In genomic region chr12:99629606-99630005, GRCm38 (mm10) we compare ENCODE assay signal across 22 mouse cellular contexts.
DNase-seq lines count a peak whose midpoint lies in the region; ATAC-seq and TF ChIP-seq lines count a peak whose summit lies in the region.
"Had no signal": no experiment of that assay in that cellular context is flagged by ENCODE, and none has a peak within 500 bp of the region (broad histone marks: within the 10 kb centered on the region; RNA-seq: fewer than 3 reads in every experiment).

No protein-coding gene starts in this region.

- H3K27me3 ChIP-seq in forebrain, postnatal 0 days (ENCODE audit: insufficient read depth, low read length), result no peaks in the 10 kb centered on the region
- H3K27me3 ChIP-seq in forebrain, embryonic 14.5 days (replicated peaks; ENCODE audit: control insufficient read depth, insufficient read depth, low read length), result no peaks in the 10 kb centered on the region
- H3K27me3 ChIP-seq in midbrain, embryonic 11.5 days (ENCODE audit: control insufficient read depth, insufficient read depth, low read length), result no peaks in the 10 kb centered on the region; the same call in 1 of the 2 replicates
- no peaks in the 10 kb centered on the region; the same call in 1 of the 2 replicates for H3K27me3 ChIP-seq in midbrain, embryonic 13.5 days
- no peaks in the 10 kb centered on the region for H3K27me3 ChIP-seq in splenic B cell, adult 2 months (ENCODE audit: control insufficient read depth, insufficient read depth, low read length, poor library complexity, severe bottlenecking)
- H3K27me3 ChIP-seq: embryonic facial prominence, embryonic 15.5 days; hindbrain, embryonic 15.5 days; limb, embryonic 15.5 days; midbrain, embryonic 15.5 days had no signal

- peak; percentile 13; the same call in 1 of the 2 replicates for TF ChIP-seq CTCF in forebrain, postnatal 0 days (IDR thresholded peaks at IDR 0.05; ENCODE audit: low read depth)

- H3K27ac ChIP-seq in forebrain, postnatal 0 days (ENCODE audit: low read depth, low read length), result no peak overlapping the region
- H3K27ac ChIP-seq in forebrain, embryonic 14.5 days (ENCODE audit: low read depth, low read length), result no peak overlapping the region
- no peak overlapping the region for H3K27ac ChIP-seq in midbrain, embryonic 11.5 days (ENCODE audit: low read depth, low read length)
- no peak overlapping the region for H3K27ac ChIP-seq in midbrain, embryonic 13.5 days
- H3K27ac ChIP-seq: embryonic facial prominence, embryonic 15.5 days; hindbrain, embryonic 15.5 days; left cerebral cortex, adult 2 months; limb, embryonic 15.5 days; liver, embryonic 15.5 days; midbrain, embryonic 15.5 days had no signal

- no peak overlapping the region for H3K4me2 ChIP-seq in forebrain, postnatal 0 days (ENCODE audit: low read depth)
- H3K4me2 ChIP-seq in forebrain, embryonic 14.5 days (ENCODE audit: low read length), result no peak overlapping the region
- no peak overlapping the region for H3K4me2 ChIP-seq in midbrain, embryonic 11.5 days
- no peak overlapping the region for H3K4me2 ChIP-seq in midbrain, embryonic 13.5 days (replicated peaks)
- H3K4me2 ChIP-seq: embryonic facial prominence, embryonic 15.5 days; heart, embryonic 11.5 days; hindbrain, embryonic 15.5 days; limb, embryonic 15.5 days; liver, embryonic 15.5 days; midbrain, embryonic 15.5 days had no signal

- ATAC-seq in forebrain, postnatal 0 days, result no peak
- no peak for ATAC-seq in forebrain, embryonic 14.5 days
- ATAC-seq in midbrain, embryonic 11.5 days (ENCODE audit: low FRiP score), result no peak
- no peak for ATAC-seq in midbrain, embryonic 13.5 days
- ATAC-seq in common myeloid progenitor, adult 5-6 weeks (replicated peaks; ENCODE audit: low read depth, poor library complexity, severe bottlenecking), result peak; percentile 31; the same call in 1 of the 2 replicates
- ATAC-seq: midbrain, embryonic 15.5 days had no signal

- H3K9ac ChIP-seq in forebrain, postnatal 0 days, result no peak overlapping the region
- H3K9ac ChIP-seq in forebrain, embryonic 14.5 days (ENCODE audit: low read length), result no peak overlapping the region
- no peak overlapping the region for H3K9ac ChIP-seq in midbrain, embryonic 11.5 days (ENCODE audit: low read length)
- no peak overlapping the region for H3K9ac ChIP-seq in midbrain, embryonic 13.5 days (replicated peaks)
- H3K9ac ChIP-seq: embryonic facial prominence, embryonic 15.5 days; hindbrain, embryonic 15.5 days; limb, embryonic 15.5 days; liver, embryonic 15.5 days; midbrain, embryonic 15.5 days had no signal

- no peaks in the 10 kb centered on the region for H3K36me3 ChIP-seq in forebrain, postnatal 0 days (ENCODE audit: insufficient read depth)
- H3K36me3 ChIP-seq in forebrain, embryonic 14.5 days (ENCODE audit: control insufficient read depth, insufficient read depth, low read length), result no peaks in the 10 kb centered on the region
- no peaks in the 10 kb centered on the region for H3K36me3 ChIP-seq in midbrain, embryonic 11.5 days (ENCODE audit: control insufficient read depth, insufficient read depth, low read length)
- H3K36me3 ChIP-seq in midbrain, embryonic 13.5 days, result no peaks in the 10 kb centered on the region
- H3K36me3 ChIP-seq in splenic B cell, adult 2 months (ENCODE audit: control insufficient read depth, insufficient read depth, low read length, poor library complexity, severe bottlenecking), result no peaks in the 10 kb centered on the region
- H3K36me3 ChIP-seq: embryonic facial prominence, embryonic 15.5 days; hindbrain, embryonic 15.5 days; limb, embryonic 15.5 days; liver, embryonic 15.5 days; midbrain, embryonic 15.5 days had no signal

- DNase-seq in forebrain, postnatal 0 days, result no peak
- no peak for DNase-seq in forebrain, embryonic 14.5 days (ENCODE audit: low spot score)
- peak; percentile 81 for DNase-seq in midbrain, embryonic 11.5 days (ENCODE audit: low spot score, missing footprints)
- DNase-seq in splenic B cell, adult 2 months (ENCODE audit: low read depth, low spot score), result peak; percentile 57
- DNase-seq in adrenal gland, postnatal 14 days, result no peak
- no peak for DNase-seq in Muller cell, postnatal 12 days (ENCODE audit: inconsistent ontology term)
- DNase-seq: adrenal gland, postnatal 10 days; cerebellum, adult 8-10 months; gastrocnemius, postnatal 36 days; kidney, adult 18-20 months; kidney, postnatal 4 days; left cerebral cortex, postnatal 4 days had no signal

- no peak overlapping the region for H3K4me3 ChIP-seq in forebrain, postnatal 0 days (ENCODE audit: low read depth, low read length)
- no peak overlapping the region for H3K4me3 ChIP-seq in forebrain, embryonic 14.5 days (ENCODE audit: low read depth, low read length)
- no peak overlapping the region for H3K4me3 ChIP-seq in midbrain, embryonic 11.5 days (ENCODE audit: low read depth, low read length)
- H3K4me3 ChIP-seq in midbrain, embryonic 13.5 days (replicated peaks), result no peak overlapping the region
- H3K4me3 ChIP-seq: embryonic facial prominence, embryonic 15.5 days; hindbrain, embryonic 15.5 days; left cerebral cortex, adult 2 months; limb, embryonic 15.5 days; liver, embryonic 15.5 days; midbrain, embryonic 15.5 days; myocyte had no signal

- H3K9me3 ChIP-seq in forebrain, postnatal 0 days (ENCODE audit: low read length), result no peaks in the 10 kb centered on the region
- H3K9me3 ChIP-seq in forebrain, embryonic 14.5 days (replicated peaks; ENCODE audit: control insufficient read depth, low read length), result no peaks in the 10 kb centered on the region
- no peaks in the 10 kb centered on the region for H3K9me3 ChIP-seq in midbrain, embryonic 11.5 days (ENCODE audit: control insufficient read depth, low read length)
- H3K9me3 ChIP-seq in midbrain, embryonic 13.5 days, result no peaks in the 10 kb centered on the region
- H3K9me3 ChIP-seq: embryonic facial prominence, embryonic 15.5 days; hindbrain, embryonic 15.5 days; limb, embryonic 15.5 days; liver, embryonic 15.5 days; midbrain, embryonic 15.5 days had no signal

- 90% methylated on average over 4 of the region's 4 CpGs for WGBS in forebrain, postnatal 0 days
- WGBS in forebrain, embryonic 14.5 days, result 95% methylated on average over 4 of the region's 4 CpGs
- WGBS in midbrain, embryonic 11.5 days, result 84% methylated on average over 4 of the region's 4 CpGs
- WGBS in midbrain, embryonic 13.5 days, result 84% methylated on average over 4 of the region's 4 CpGs

- H3K4me1 ChIP-seq in forebrain, postnatal 0 days (ENCODE audit: insufficient read depth), result peaks cover 12% of the 10 kb centered on the region
- no peaks in the 10 kb centered on the region; the same call in 1 of the 2 replicates for H3K4me1 ChIP-seq in forebrain, embryonic 14.5 days (ENCODE audit: control insufficient read depth, insufficient read depth, low read length)
- H3K4me1 ChIP-seq in midbrain, embryonic 11.5 days (ENCODE audit: control insufficient read depth, insufficient read depth, low read length), result peaks cover 3% of the 10 kb centered on the region; the same call in 1 of the 2 replicates
- H3K4me1 ChIP-seq in midbrain, embryonic 13.5 days (replicated peaks), result peaks cover 19% of the 10 kb centered on the region

Comparison
In these comparisons a context has a peak if more than half of its experiments do, and no peak if none do; other contexts are left out.
1. DNase-seq: peak in midbrain, embryonic 11.5 days (single experiment) and splenic B cell, adult 2 months (single experiment); none in forebrain, postnatal 0 days (single experiment), forebrain, embryonic 14.5 days (single experiment), adrenal gland, postnatal 14 days (single experiment) and Muller cell, postnatal 12 days (single experiment).